Mouse (Mus musculus) heart, adult 9 months (tissue): Measurements from ENCODE around the gene Grhl3.
"Not testable (repeated sequence)": the region's sequence is repeated elsewhere in the genome, so short reads cannot be mapped to it uniquely, and the experiment has no call there.

Source experiments
- DNase-seq, 2 experiments: peaks; one replicate each; pipeline ENCODE4 v3.0.0; 2022; ENCODE audit warnings: low spot score in 2 of 2

The Grhl3 gene

DNA sequence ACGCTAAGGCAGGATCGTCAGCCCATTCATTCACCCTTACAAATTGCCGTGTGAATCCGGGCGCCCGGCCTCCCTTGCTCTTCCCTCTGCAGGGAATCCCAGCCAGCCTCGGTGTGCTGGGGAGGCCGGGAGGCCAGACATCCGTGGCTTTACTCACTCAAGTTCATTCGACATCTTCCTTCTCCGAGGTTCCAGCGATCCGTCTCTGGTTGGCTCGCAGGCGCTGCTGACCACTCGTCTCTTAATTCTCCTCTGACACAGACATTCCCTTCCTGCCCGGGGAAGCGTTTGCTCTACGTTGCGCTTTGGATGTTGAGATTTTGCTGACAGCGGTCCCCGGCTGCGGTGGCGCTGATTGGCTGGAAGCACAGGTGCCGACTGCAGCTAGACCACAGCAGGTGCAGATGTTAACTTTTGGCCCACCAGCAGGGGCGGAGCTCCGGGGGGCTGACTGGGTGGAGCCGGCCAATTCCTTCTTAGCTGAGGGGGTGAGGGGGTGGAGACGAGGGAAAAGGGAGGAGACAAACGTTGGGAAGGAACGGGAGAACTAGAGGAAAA lies at the start of gene Grhl3:
TSS of gene Grhl3 (minus strand) at position 380 of the 558 bp plus-strand sequence.
- DNase-seq, result peak in 1 of 2 experiments; percentile 7

DNA sequence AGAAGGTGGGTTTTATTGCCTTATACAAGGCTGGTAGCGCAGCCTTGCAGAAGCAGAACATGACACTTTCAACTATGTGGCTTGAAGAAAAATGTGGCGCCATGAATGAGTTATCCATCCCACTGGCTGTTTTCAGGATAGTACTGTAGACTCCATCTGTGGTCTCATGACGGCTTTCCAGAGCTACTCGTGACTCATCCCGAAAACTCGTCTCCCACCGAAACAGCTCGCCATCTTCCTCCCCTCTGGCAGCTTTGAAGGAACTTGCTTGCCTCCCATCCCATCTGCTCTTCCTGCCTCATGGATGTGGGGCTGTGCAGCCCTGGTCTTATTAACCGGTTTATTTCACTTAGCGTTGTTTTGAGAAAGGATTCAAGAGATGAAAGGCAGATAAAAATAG lies 48.9 kb upstream of the Grhl3 start:
- no peak for DNase-seq

DNA sequence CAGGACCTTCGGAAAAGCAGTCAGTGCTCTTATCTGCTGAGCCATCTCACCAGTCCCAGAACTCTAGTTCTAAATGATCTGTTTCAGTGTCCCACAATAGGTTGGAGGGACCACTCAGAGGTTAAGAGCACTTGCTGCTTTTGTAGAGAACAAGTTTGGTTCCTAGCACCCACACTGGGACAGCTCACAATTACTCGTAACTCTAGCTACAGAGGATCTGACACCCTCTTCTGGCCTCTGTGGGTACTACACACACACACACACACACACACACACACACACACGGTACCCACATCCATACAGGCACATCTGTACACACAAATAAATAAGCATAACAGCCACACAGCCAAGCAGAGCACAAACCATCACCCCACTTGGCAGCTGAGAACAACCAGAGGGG lies 47.0 kb upstream of the Grhl3 start:
- DNase-seq, result no peak

DNA sequence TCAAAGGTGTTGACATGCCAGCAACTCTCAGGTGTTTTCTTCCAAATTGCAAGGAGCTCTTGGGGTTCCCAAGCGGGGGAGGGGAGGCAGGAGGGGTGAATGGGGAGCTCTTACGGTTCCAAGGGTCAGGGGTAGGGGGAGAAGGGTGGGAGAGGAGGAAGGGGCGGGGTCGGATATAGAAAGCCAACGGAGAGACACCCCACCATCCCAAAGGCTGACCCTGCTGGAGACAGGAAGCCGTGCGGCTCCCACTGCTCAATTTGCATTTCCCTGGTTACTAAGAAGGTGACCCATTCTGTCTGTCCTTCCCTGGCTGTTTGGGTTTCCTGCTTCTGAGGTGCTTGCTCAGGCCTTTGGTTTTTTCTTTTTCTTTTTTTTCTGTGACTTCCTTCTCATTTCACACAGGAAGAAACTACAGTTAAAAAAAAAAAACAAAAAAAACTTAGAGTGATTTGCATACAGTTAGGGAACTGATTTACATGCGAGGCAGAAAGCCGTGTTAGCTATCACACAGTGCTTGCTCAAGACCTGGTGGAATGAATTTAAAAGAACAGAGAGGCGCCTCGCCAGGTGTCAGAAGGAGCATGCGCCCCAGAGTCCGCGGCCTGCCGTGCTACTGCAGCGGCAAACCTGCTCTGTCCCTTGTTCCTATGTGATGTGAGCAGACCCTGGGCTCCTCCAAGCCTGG lies 44.5 kb upstream of the Grhl3 start:
- no peak for DNase-seq

DNA sequence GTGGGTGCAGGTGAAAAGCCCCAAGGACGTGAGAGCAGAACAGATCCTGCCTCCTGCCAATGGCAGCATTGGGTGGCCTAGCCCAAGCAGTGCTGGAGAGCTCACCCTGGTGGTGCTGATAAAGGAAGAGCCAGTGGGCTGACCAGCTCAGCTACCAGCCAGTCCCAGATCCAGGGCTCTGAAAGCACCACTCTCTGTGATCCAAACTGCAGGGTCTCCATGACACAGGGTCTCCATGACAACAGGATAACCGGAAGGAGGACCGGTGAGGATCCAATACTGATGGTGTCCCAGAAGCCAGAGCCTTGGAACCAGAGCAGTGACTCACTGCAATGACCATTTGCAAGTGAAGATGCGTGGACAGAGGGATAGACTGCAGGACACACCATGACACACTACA lies 43.6 kb upstream of the Grhl3 start:
- no peak for DNase-seq

DNA sequence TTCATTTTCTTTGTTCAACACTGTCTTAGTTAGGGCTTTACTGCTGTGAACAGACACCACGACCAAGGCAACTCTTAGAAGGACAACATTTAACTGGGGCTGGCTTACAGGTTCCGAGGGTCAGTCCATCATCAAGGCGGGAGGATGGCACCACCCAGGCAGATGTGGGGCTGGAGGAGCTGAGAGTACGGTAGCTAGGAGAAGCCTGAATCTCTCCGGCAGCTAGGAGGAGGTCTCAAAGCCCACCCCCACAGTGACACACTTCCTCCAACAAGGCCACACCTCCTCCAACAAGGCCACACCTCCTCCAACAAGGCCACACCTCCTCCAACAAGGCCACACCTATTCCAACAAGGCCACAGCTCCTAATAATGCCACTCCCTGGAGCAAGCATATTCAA lies 41.9 kb upstream of the Grhl3 start:
- DNase-seq, result not testable (repeated sequence)

DNA sequence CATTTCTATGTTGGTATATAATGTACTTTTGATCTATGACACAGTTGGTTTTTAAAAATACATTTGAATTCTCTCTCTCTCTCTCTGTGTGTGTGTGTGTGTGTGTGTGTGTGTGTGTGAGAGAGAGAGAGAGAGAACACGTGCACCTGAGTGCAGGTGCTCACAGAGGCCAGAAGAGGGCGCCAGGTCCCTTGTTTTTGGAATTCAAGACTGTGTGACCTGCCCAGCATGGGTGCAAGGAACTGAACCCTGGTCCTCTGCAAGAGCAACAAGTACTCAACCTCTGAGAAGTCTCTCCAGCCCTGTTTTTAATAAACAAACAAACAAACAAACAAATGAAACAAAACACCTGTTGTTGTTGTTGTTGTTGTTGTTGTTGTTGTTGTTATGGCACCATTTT lies 36.6 kb upstream of the Grhl3 start:
- DNase-seq, result no peak

DNA sequence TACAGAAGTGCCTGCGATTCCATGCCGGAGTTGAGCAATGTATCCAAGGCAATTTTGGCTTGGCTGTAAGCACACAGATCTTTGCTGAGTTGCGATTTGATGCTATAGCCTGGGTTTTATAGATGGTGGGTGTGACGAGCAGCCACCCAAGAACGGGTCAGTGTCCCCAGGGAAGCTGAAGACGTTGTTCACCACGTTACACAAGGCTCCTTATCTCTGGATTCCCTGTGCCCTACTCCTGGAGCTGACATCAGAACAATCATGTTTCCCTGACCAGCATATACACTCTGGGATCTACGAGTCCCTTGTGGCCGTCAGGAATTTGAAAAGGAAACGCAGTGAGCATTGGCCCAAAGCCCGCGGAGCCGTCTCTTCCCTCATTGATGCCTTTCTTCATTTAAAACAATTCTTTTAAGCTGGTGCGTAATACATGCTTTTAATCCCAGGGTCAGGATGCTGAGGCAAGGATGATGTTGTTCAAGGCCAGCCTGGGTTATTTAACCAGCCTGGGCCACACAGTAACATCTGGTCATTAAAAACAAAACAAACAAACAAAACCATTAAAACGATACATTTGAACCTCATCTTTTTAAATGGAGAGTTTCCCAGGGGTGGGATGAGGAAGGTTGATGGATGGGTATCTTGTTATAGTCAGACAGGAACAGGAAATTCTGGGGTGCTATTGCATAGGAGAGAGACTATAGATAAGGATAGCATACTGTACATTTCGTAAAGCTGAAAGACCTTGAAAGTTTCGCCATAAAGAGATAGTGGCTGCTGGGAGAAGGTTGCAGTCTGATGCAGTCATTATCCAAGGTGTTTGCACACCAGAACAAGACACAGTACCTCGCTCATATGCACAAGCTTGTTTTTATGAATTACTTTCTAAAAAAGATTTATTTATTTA lies 34.8 kb upstream of the Grhl3 start:
- no peak for DNase-seq

DNA sequence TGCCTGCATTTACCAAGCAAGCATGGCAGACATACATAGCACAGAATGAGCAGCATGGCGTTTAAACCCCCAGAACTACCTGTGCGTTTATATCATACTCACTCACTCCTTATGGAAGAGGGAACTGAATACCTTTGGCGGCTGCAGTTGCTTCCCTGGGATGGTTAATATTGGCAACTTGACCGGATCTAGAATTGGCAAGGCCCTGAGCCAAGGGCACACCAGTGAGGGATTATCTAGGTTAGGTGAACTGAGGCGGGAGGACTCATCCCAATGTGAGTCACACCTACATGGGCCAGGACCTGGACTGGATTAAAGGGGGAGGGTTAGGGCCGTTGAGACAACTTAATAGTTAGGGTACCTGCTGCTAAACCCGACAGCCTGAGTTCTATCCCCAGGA lies 32.8 kb upstream of the Grhl3 start:
- DNase-seq, result no peak

DNA sequence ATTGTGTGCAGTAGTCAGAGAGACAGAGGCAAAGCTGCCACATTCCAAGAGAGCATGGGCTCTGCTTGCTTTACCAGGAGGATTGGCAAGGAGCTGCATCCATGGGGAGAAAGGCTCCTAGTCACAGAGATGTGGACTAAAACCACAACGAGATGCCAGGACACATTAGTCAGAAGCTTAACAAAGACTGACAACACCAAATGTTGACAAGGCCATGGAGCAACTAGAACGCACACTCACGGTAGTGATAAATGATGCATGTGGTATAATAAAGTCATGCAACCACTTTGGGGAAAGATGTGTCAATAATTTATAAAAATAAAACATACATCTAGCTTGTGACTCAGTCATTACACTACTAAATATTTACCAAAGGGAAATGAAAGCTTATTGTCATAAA lies 28.1 kb upstream of the Grhl3 start:
- no peak for DNase-seq

DNA sequence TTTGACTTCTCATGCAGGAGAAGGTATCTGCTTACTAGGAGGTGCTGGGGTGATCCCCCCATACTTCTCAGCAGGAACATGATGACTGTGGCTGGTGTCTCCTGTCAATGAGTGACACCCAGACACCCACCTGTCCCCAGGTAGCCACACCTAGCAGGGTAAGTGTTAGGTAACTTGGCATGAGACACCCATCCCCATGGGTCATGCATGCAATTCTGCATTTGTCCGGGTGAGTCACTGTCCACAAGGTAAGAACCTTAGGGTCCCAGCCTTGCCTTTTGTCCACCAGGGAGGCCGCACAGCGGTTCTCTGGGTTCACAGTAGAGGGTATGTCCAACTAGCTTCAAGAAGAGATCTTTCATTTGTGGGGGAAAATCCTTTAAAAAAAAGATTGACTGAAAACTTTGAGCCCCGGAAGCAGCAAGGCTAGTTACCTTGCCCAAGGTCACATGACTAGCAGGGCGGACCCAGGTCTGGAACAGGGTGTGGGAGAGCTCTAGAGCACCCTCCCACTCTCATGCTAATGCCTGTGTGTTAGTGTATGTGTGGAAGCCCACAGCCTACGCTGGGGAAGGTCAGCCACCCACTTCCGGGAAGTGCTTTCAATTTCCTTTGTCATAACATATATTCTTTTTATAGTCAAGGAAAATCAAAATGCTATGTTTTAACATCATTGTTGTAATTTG lies 26.2 kb upstream of the Grhl3 start:
- no peak for DNase-seq

DNA sequence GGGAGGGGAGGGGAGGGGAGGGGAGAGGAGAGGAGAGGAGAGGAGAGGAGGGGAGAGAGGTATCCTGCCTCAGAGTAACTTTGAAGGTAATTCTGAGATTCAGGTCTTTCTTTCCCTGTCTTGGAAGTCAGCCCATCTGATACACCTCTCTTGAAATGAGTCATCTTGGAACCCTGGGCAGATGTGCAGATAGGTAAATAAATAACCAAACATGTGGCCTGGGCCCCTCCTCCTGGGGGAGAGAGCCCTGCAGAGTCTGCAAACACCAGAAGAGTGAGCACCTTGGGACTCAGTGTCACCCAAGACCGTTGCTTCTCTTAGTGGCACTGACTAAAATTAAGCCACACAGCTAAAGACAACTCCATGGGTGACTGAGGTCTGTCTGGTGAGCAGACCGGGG lies 25.6 kb upstream of the Grhl3 start:
- DNase-seq, result no peak

DNA sequence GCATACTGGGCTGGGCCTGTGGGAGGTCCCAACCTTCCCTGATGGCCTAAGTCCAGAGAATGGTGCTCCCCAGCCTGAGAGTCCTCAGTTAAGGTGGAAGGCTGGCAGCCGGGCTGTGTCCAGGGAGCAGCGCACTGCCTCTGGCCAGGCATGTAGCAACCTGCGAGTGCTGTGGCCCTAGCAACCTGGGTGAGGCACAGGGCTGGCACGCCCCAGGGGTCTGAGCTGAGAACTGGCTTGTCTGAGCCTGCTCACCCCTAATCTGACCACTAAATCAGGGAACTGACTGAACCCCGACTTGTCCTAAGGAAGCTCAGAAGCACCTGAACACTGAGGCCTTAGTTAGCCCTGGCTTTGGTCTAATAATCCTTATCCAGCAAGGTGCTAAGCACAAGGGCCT lies 24.1 kb upstream of the Grhl3 start:
- no peak for DNase-seq

DNA sequence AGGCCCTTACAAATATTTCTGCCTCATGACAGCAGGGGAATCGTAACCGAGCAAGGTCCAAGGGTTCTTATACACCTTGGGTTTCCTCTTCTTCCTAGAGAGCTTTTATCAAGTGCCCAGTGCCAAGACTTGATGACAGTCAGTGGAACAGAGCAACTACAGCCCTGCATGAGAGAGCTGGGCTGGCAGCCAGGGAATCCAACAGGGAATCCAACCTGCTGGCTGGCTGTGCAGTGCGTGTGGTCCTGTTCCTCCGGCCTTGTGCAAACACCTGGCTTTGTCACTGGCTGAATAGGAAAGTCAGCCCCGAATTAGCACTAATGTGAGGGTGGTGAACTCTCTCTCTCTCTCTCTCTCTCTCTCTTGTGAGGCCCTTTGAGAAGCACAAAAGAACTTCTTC lies 22.5 kb upstream of the Grhl3 start:
- peak; percentile 6 to 23 for DNase-seq

DNA sequence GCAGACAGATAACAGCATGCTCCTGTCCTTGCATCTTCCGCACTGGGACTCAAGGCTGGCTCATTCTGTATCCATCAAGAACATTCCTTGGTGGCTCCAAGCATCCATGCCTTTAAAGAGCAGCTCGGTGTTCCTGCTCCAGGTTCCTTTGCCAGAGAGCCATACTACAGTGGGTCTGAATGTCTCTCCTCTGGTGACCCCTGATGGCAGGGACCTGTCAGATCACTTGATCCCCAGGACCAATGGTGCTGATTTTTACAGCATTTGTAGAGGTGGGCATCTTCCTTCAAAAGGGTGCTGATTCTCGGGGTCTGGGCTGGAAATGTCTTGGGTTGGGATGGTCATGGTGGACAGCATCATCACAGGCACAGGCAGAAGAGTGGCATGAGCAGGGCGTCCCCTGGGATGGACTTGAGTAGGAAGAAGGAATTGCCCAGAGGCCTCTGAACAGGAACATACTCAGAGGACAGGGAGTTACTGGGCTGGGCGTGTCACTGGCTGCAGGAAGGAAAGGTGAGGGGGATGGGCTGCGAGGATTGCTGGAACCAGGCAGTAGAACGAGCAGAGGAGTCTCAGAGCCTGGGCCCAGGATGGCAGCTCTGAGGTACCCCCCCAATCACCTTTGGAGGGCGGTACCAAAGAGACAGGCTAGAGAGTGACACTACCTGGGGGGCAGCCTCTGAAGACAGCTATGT lies 18.3 kb upstream of the Grhl3 start:
- no peak for DNase-seq

DNA sequence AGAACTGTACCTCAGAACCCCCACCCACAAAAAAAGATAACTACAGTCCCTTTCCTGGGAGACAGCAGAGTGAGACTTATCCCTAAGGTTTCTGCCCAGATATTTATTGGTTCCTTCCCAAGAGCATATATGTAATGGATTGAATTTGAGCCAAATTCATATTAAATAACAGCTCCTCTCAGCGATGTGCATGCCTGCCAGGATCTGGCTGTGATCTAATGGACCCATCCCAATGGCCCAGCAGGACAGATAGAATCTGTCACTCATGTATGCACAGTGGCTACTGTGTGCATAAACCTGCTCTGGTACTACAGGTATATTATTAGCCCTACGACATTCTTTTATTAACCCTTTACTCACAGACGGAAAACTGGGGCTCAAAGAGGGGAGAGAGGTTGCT lies 17.7 kb upstream of the Grhl3 start:
- no peak for DNase-seq

DNA sequence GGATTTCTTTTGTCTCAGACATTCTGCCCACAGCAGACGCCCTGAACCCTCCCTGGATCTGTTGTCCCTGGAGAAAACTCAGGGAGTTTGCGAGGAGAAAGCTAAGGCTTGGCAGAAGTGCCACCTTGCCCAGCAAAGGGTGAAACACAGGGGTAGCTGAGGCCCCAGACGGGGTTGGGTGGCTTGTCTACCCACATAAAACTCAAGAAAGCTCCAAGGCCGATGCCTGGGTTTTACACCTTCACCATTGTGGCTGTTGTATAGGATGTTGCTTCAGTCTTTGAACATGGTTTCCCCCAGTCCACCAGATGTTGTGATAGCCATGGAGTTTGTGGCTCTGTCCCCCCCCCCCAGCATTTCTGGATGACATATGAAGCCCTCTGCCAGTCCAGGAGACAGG lies 11.4 kb upstream of the Grhl3 start:
- DNase-seq, result no peak

DNA sequence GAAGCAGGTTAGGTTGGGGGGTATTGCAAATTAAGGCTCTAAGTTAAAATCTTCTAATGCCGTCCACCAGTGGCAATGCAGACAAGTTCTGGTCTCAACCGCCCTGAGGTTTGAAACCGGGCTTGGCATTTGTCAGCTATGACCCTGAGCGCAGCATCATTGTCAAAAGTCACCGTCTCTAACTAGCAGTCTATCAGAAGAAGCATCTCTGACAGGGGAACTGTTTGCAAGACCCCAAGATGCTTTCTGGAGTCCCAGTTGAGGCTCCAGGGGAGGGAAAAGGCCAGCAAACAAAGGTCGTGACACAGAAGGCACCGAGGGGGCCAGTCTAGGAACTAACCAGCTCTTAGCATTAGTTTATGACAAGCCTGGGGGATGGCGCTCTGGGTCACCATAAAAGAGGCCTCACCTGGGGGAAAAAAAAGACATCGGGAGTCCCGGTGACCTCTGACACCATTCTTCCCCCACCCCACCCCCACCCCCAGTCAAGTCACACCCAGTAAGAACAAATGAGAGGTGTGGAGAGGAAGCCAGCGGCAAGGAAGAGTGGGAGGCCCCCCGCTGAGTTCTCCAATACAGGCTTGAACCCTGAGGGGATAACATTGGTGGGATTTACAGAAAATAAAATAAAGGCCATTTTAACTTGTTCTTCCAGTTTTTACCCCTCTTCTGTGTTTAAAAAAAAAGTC lies 7.9 kb upstream of the Grhl3 start:
- DNase-seq, result no peak

DNA sequence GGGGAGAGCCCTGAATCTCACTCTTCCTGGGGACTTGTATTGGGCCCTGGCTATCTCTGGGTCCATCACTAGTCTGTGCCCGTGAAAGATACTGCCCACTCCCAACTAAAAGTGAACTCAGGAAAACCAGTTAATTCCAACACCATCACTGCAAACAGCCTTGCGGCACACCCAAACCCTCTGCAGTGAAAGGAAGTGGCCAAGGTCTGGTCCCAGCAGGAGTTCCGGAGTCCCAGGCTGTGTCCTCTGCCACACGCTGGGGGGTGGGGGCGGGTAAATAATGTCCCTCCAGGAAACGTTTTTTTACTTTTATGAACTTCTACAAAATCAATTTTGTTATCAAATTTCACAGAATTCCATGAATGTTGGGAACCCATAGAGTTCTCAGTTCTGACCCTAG lies 6.3 kb upstream of the Grhl3 start:
- DNase-seq, result no peak

DNA sequence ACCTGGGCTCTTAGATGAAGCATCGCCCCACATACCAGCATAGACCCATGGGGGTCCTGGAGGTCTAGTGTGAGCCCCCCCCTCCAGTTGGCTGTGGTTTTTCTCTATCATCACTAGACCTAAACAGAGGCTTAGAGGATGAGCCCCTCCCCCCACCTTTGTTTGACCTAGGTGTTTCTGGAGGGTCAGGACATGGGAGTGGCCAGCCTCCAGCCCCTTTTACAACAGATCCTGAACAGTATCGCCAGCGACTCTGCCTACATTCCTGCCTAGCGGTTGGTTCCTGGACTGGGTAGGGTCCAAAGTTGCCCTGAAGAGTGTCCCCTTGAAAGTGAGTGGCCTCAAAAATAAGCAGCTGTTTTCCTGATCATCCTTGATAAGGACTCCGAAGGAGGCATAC lies 5.1 kb upstream of the Grhl3 start:
- no peak for DNase-seq
